Mouse (Mus musculus) kidney, postnatal 0 days (tissue): Measurements from ENCODE around the gene Fnip2. TPM values are rescaled to one million over a fixed set of nuclear protein-coding genes. Genes with fewer than 3 reads are reported as not detected.

Experiments
- ATAC-seq: fragments of 200-750 bp; cut with Nextera tagmentation; replicated peaks from 2 replicates; pipeline ENCODE4 v1.8.0; 2017; ENCODE audit warnings: low read depth, moderate number of reproducible peaks, moderate TSS enrichment, moderate library complexity; ENCODE audit not compliant: low FRiP score
- DNase-seq: peaks from one replicate; pipeline ENCODE4 v3.0.0-alpha.2; 2016; ENCODE audit warnings: low spot score
- H3K27ac ChIP-seq: fragments of 300-500 bp; sonication (generic); 2 replicates; pipeline ENCODE4 v1.5.1; 2014; ENCODE audit warnings: mild to moderate bottlenecking
- H3K27me3 ChIP-seq: fragments of 300-500 bp; sonication (generic); 2 replicates; pipeline ENCODE4 v1.6.1; 2014; ENCODE audit warnings: low read length, mixed read lengths; ENCODE audit not compliant: insufficient read depth
- H3K36me3 ChIP-seq: fragments of 300-500 bp; sonication (generic); 2 replicates; pipeline ENCODE4 v1.6.1; 2014; ENCODE audit warnings: low read length, mixed read lengths; ENCODE audit not compliant: insufficient read depth
- H3K4me1 ChIP-seq: fragments of 300-500 bp; sonication (generic); replicated peaks from 2 replicates; pipeline ENCODE4 v1.6.1; 2014; ENCODE audit warnings: antibody characterized with exemption, low read length, mixed read lengths; ENCODE audit not compliant: insufficient read depth
- H3K4me2 ChIP-seq: fragments of 300-500 bp; sonication (generic); 2 replicates; pipeline ENCODE4 v1.6.1; 2014; ENCODE audit warnings: mild to moderate bottlenecking, low read length, moderate library complexity, mixed read lengths
- H3K4me3 ChIP-seq: fragments of 300-500 bp; sonication (generic); replicated peaks from 2 replicates; pipeline ENCODE4 v1.5.1; 2014; ENCODE audit warnings: low read depth, low read length
- H3K9ac ChIP-seq: fragments of 300-500 bp; sonication (generic); 2 replicates; pipeline ENCODE4 v1.6.1; 2014; ENCODE audit warnings: low read depth, low read length
- H3K9me3 ChIP-seq: fragments of 300-500 bp; sonication (generic); replicated peaks from 2 replicates; pipeline ENCODE4 v1.6.1; 2016; ENCODE audit warnings: low read length, inconsistent platforms, mixed read lengths
- CTCF ChIP-seq: IDR thresholded peaks from 2 replicates; pipeline ENCODE4 v1.5.1; 2016; ENCODE audit warnings: antibody characterized with exemption, low read depth, mild to moderate bottlenecking, moderate library complexity
- WGBS: fragments of 180-500 bp; shearing (Covaris S2); extraction: QIAGEN DNeasy Blood & Tissue Kit; methylation state at CpG from one replicate; pipeline ENCODE4 v1.1.7; 2014; 5-methylcytosine and 5-hydroxymethylcytosine counted together
- polyA plus RNA-seq: library from polyadenylated mRNA; unstranded; fragments of >200 nt; fragmentation: Nextera tagmentation; extraction: Ambion mirVana; gene quantifications from 2 replicates; pipeline ENCODE4 v1.2.1, GENCODE M21; 2015

The Fnip2 gene
- polyA plus RNA-seq, 1 experiment from 2014 or later = 4.4 TPM

DNA sequence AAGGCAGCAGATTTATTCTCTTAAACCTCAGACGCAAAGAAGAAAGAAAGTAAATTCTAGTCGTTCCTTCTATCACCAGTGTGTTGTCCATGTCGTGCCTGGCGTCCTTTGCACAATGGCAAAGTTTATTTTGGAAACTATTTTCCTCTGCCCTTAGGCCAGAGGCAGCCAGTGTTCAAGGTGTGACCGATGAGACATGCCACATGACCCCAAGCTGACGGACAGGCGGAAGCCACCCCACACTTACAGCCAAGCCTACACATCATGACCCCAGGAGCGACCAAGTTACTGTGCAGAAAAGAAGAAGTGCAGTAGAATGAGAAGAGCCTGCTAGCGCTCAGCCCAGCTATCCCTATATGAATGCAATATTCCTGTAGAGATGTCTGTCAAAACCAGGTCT is 47.7 kb downstream of the Fnip2 start:
- no peak overlapping the region for H3K4me2 ChIP-seq
- ATAC-seq (no peak; the same call in 1 of the 2 replicates), DNase-seq (no peak)
- peaks cover 12% of the 10 kb centered on the region; the same call in 1 of the 2 replicates for H3K4me1 ChIP-seq
- no peak overlapping the region for H3K9ac ChIP-seq
- H3K27me3 ChIP-seq = no peaks in the 10 kb centered on the region
- no peak overlapping the region for H3K4me3 ChIP-seq
- TF ChIP-seq CTCF = no peak
- H3K27ac ChIP-seq = 0 out of 2 replicates have a peak overlapping the region, but pooled peaks have one; percentile 47
- no peaks in the 10 kb centered on the region for H3K36me3 ChIP-seq
- H3K9me3 ChIP-seq = no peaks in the 10 kb centered on the region
- 40% methylated on average over 9 of the region's 9 CpGs for WGBS

GRCm38 (mm10) chr3:79518761-79519527 is 48.7 kb downstream of the Fnip2 start:
- ATAC-seq (peak; percentile 85), DNase-seq (peak; percentile 80)
- WGBS = 10% methylated on average over 13 of the region's 13 CpGs
- H3K9ac ChIP-seq = no peak overlapping the region
- H3K4me1 ChIP-seq = peaks cover 12% of the 10 kb centered on the region; the same call in 1 of the 2 replicates
- peak; percentile 38; the same call in 1 of the 2 replicates for TF ChIP-seq CTCF
- H3K27me3 ChIP-seq = no peaks in the 10 kb centered on the region
- H3K9me3 ChIP-seq = no peaks in the 10 kb centered on the region
- H3K36me3 ChIP-seq = no peaks in the 10 kb centered on the region
- peak overlapping the region; percentile 34 for H3K4me2 ChIP-seq
- H3K27ac ChIP-seq = peak overlapping the region; percentile 47; the same call in 1 of the 2 replicates
- H3K4me3 ChIP-seq = no peak overlapping the region

GRCm38 (mm10) chr3:79517884-79518591 is 49.6 kb downstream of the Fnip2 start:
- Histone ChIP-seq H3K36me3 (no peaks in the 10 kb centered on the region), H3K27me3 (no peaks in the 10 kb centered on the region), H3K9ac (no peak overlapping the region), H3K4me1 (peaks cover 12% of the 10 kb centered on the region; the same call in 1 of the 2 replicates), H3K4me2 (no peak overlapping the region), H3K4me3 (no peak overlapping the region), H3K9me3 (no peaks in the 10 kb centered on the region), H3K27ac (no peak overlapping the region)
- DNase-seq (no peak), ATAC-seq (no peak)
- TF ChIP-seq CTCF = no peak
- WGBS = 70% methylated on average over 17 of the region's 17 CpGs

DNA sequence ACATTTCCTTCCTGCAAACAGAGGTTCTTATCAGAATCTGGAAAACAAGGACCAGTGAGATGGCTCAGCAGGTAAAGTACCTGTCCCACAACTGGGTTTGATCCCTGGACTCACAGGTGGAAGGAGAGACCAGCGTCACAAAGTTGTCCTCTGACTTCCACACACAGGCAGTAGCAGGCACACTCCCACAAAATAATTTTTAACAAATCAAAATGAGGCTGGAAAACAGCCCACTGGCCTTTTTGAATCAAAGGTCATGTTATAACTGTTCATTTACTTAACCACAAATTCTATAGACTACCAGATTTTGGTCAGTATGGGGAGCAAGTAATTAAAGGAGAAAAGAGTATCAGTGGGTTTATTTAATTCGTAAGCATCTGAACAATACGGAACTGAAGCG is 50.6 kb downstream of the Fnip2 start:
- H3K9ac ChIP-seq = no peak overlapping the region
- H3K4me2 ChIP-seq = no peak overlapping the region
- no peaks in the 10 kb centered on the region for H3K9me3 ChIP-seq
- H3K36me3 ChIP-seq = no peaks in the 10 kb centered on the region
- 77% methylated on average over 4 of the region's 4 CpGs for WGBS
- TF ChIP-seq CTCF = no peak
- H3K27me3 ChIP-seq = no peaks in the 10 kb centered on the region
- DNase-seq (no peak), ATAC-seq (no peak)
- no peak overlapping the region for H3K27ac ChIP-seq
- no peak overlapping the region for H3K4me3 ChIP-seq
- H3K4me1 ChIP-seq = peaks cover 12% of the 10 kb centered on the region; the same call in 1 of the 2 replicates

DNA sequence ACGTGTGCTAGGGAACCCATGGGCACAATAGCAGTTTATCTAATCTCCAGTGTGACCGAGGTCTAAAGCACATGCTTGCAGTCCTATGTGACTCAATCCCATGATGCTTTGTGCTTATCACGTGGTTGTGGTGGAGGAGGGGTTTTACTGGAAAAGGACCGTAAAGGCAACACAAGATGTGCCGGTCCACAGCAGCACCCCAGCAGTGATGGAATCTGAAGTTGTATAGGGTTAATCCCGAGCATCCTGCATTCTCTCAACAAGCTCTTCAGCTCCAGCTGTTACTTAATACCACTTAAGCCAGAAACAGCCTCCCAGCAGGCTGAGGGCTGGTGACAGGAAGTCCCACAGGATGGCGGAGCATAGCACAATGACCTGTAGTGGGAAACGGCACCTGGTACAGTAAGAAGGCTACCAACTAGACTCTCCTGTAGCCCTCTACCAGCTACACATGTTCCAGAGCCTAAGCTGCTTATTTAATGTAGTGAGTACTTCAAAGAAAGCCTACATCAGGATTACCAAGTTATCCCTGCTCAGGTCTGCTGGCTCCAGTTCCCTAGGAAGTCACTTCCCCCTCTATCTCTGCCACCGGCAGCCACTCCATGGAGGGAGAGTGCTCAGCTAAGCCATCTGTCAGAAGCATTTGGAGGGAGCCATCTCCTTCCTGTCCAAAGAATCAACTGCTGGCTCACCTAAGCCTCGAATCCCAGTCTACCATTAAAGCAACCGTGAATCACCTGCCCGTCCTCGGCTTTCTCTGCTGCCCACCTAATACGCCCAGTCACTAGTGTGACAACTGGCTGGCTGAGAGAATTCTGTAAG is 51.3 kb downstream of the Fnip2 start:
- H3K36me3 ChIP-seq = 0 out of 2 replicates have a peak, but pooled peaks cover 4% of the 10 kb centered on the region
- DNase-seq = no peak
- no peak for TF ChIP-seq CTCF
- H3K4me2 ChIP-seq = no peak overlapping the region
- no peak for ATAC-seq
- no peaks in the 10 kb centered on the region for H3K9me3 ChIP-seq
- H3K9ac ChIP-seq = no peak overlapping the region
- no peak overlapping the region for H3K4me3 ChIP-seq
- H3K27ac ChIP-seq = no peak overlapping the region
- no peaks in the 10 kb centered on the region for H3K27me3 ChIP-seq
- peaks cover 12% of the 10 kb centered on the region; the same call in 1 of the 2 replicates for H3K4me1 ChIP-seq
- WGBS = 72% methylated on average over 14 of the region's 14 CpGs

GRCm38 (mm10) chr3:79514304-79514703 is 53.3 kb downstream of the Fnip2 start:
- H3K36me3 ChIP-seq = 0 out of 2 replicates have a peak, but pooled peaks cover 4% of the 10 kb centered on the region
- H3K27ac ChIP-seq = no peak overlapping the region
- no peak overlapping the region for H3K4me3 ChIP-seq
- no peaks in the 10 kb centered on the region for H3K27me3 ChIP-seq
- 0 out of 2 replicates have a peak, but pooled peaks cover 3% of the 10 kb centered on the region for H3K4me1 ChIP-seq
- TF ChIP-seq CTCF = no peak
- H3K9ac ChIP-seq = no peak overlapping the region
- WGBS = 94% methylated on average over 2 of the region's 2 CpGs
- no peaks in the 10 kb centered on the region for H3K9me3 ChIP-seq
- no peak overlapping the region for H3K4me2 ChIP-seq
- ATAC-seq = no peak
- no peak for DNase-seq
